Mouse (Mus musculus) brain, embryonic 14.5 days (tissue): ENCODE measurements around the gene Tnni3.

ENCODE experiments used
- CTCF ChIP-seq: fragments of 200-500 bp; IDR thresholded peaks from 2 replicates; pipeline ENCODE4 v1.5.1; 2012; ENCODE audit warnings: inconsistent platforms, mild to moderate bottlenecking, moderate library complexity, borderline replicate concordance; ENCODE audit not compliant: insufficient read depth, insufficient read length; ENCODE audit errors: extremely low read depth
- POLR2A ChIP-seq: fragments of 200-500 bp; IDR thresholded peaks from 2 replicates; pipeline ENCODE4 v1.6.1; 2012; ENCODE audit warnings: mild to moderate bottlenecking, inconsistent platforms, borderline replicate concordance; ENCODE audit not compliant: poor library complexity, insufficient read depth, insufficient read length, severe bottlenecking; ENCODE audit errors: extremely low read depth

GRCm38 (mm10) chr7:4503858-4504257 is 20.2 kb downstream of the Tnni3 start:
- TF ChIP-seq CTCF (no peak), POLR2A (no peak)
